Mouse (Mus musculus) yolk sac, embryonic 10.5 days (tissue): ENCODE results near the gene Asap2.
A peak's percentile ranks its signal among the peaks of the same experiment; 100 is the strongest.

Experiments used
- DNase-seq: peaks from one replicate; pipeline ENCODE4 v3.0.0-alpha.2; 2017; ENCODE audit warnings: low spot score

Gene Asap2

GRCm38 (mm10) chr12:21209273-21209672 is 219.0 kb downstream of the Asap2 start:
- peak; percentile 73 for DNase-seq

GRCm38 (mm10) chr12:21212876-21213275 is 222.6 kb downstream of the Asap2 start:
- no peak for DNase-seq

GRCm38 (mm10) chr12:21214551-21215165 is 224.4 kb downstream of the Asap2 start:
- no peak for DNase-seq

GRCm38 (mm10) chr12:21217776-21218444 is 227.7 kb downstream of the Asap2 start:
- DNase-seq, result no peak

GRCm38 (mm10) chr12:21220596-21220995 is 230.3 kb downstream of the Asap2 start:
- no peak for DNase-seq

GRCm38 (mm10) chr12:21223923-21224322 is 233.7 kb downstream of the Asap2 start:
- DNase-seq, result no peak

GRCm38 (mm10) chr12:21225358-21225757 is 235.1 kb downstream of the Asap2 start:
- no peak for DNase-seq

- no peak for DNase-seq
Measured at GRCm38 (mm10) chr12:21226316-21226715, 236.1 kb downstream of the Asap2 start.

GRCm38 (mm10) chr12:21227076-21227980 is 237.1 kb downstream of the Asap2 start:
- peak; percentile 14 for DNase-seq

- no peak for DNase-seq
Measured at GRCm38 (mm10) chr12:21228650-21229049, 238.4 kb downstream of the Asap2 start.

GRCm38 (mm10) chr12:21229076-21229918 is 239.0 kb downstream of the Asap2 start:
- DNase-seq, result no peak

GRCm38 (mm10) chr12:21233727-21234126 is 243.5 kb downstream of the Asap2 start:
- DNase-seq, result no peak

- peak; percentile 9 for DNase-seq
Measured at GRCm38 (mm10) chr12:21234560-21234959, 244.3 kb downstream of the Asap2 start.

GRCm38 (mm10) chr12:21241965-21242364 is 251.7 kb downstream of the Asap2 start:
- no peak for DNase-seq

- no peak for DNase-seq
Measured at GRCm38 (mm10) chr12:21244375-21244960, 254.2 kb downstream of the Asap2 start.

- peak; percentile 75 for DNase-seq
Measured at GRCm38 (mm10) chr12:21247711-21248392, 257.6 kb downstream of the Asap2 start.

- peak; percentile 51 for DNase-seq
Measured at GRCm38 (mm10) chr12:21260494-21261256, 270.4 kb downstream of the Asap2 start.

GRCm38 (mm10) chr12:21261521-21261920 is 271.3 kb downstream of the Asap2 start:
- no peak for DNase-seq

GRCm38 (mm10) chr12:21263256-21263655 is 273.0 kb downstream of the Asap2 start:
- no peak for DNase-seq

GRCm38 (mm10) chr12:21264241-21264640 is 274.0 kb downstream of the Asap2 start:
- DNase-seq, result peak; percentile 25
